22 mouse cellular contexts compared by ENCODE assay signal in the genomic region with DNA sequence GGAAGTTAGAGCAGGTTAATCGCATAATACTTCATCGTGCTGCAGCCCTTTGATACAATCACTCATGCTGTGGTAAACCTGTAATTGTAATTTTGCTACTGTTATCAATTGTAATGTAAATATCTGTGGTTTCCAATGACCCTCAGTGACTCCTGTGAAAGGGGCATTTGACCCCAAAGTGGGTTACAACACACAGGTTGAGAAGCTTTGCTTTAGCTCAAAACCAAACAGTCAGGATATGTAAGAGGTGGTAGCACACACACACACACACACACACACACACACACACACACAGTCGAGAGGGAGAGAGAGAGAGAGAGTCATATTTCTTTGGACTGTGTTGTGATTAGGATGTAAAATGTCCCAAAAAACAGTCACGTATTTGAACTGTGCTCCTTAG.
"Had no signal": no experiment of that assay in that cellular context is flagged by ENCODE, and none has a peak within 500 bp of the region (broad histone marks: within the 10 kb centered on the region; RNA-seq: fewer than 3 reads in every experiment).

No protein-coding gene starts in this region.

- H3K4me2 ChIP-seq: heart, embryonic 12.5 days; hindbrain, embryonic 13.5 days; hindbrain, embryonic 15.5 days; intestine, embryonic 15.5 days; limb, embryonic 12.5 days had no signal

- H3K36me3 ChIP-seq: heart, embryonic 10.5 days; heart, embryonic 12.5 days; hindbrain, embryonic 13.5 days; hindbrain, embryonic 15.5 days; intestine, embryonic 15.5 days; limb, embryonic 10.5 days; limb, embryonic 12.5 days had no signal

- H3K27me3 ChIP-seq: heart, embryonic 12.5 days; hindbrain, embryonic 13.5 days; hindbrain, embryonic 15.5 days; intestine, embryonic 15.5 days; limb, embryonic 12.5 days had no signal

- H3K9me3 ChIP-seq: intestine, embryonic 15.5 days; limb, embryonic 10.5 days had no signal

- H3K4me1 ChIP-seq: heart, embryonic 10.5 days; heart, embryonic 12.5 days; hindbrain, embryonic 13.5 days; hindbrain, embryonic 15.5 days; intestine, embryonic 15.5 days; limb, embryonic 10.5 days; limb, embryonic 12.5 days had no signal

- ATAC-seq: forebrain, embryonic 16.5 days; inflammation-experienced regulatory T-cells, adult 6 months; intestine, embryonic 15.5 days; intestine, postnatal 0 days had no signal

- DNase-seq: gastrocnemius, postnatal 14 days; gastrocnemius, postnatal 36 days; heart, adult 18-20 months; heart, postnatal 10 days; kidney, adult 18-20 months; kidney, adult 8-10 months; kidney, postnatal 10 days; kidney, postnatal 25 days; kidney, postnatal 4 days; liver had no signal

- H3K4me3 ChIP-seq: heart, embryonic 10.5 days; heart, embryonic 12.5 days; hindbrain, embryonic 13.5 days; hindbrain, embryonic 15.5 days; intestine, embryonic 15.5 days; layer of hippocampus, adult 2 months; left cerebral cortex, adult 2 months; limb, embryonic 10.5 days; limb, embryonic 12.5 days had no signal

- H3K27ac ChIP-seq: heart, embryonic 10.5 days; hindbrain, embryonic 13.5 days; hindbrain, embryonic 15.5 days; intestine, embryonic 15.5 days; layer of hippocampus, adult 2 months; left cerebral cortex, adult 2 months; limb, embryonic 10.5 days; limb, embryonic 12.5 days had no signal

- H3K9ac ChIP-seq: heart, embryonic 12.5 days; hindbrain, embryonic 13.5 days; hindbrain, embryonic 15.5 days; intestine, embryonic 15.5 days; limb, embryonic 12.5 days had no signal
